Mouse (Mus musculus) erythroblast, adult 5-6 weeks (primary cell): Measurements from ENCODE around the gene Bmp5. TPM values are rescaled to one million over a fixed set of nuclear protein-coding genes. Genes with fewer than 3 reads are reported as not detected.

Source experiments
- ATAC-seq: replicated peaks from 2 replicates; pipeline ENCODE4 v1.8.0; 2016; ENCODE audit warnings: moderate number of reproducible peaks, mild to moderate bottlenecking, moderate TSS enrichment, inconsistent platforms; ENCODE audit not compliant: poor library complexity, low FRiP score, severe bottlenecking
- total RNA-seq, 2 experiments: library from RNA; stranded (forward) in 1 of 2; stranded (reverse) in 1 of 2; fragments of 150-400 nt in 1 of 2; fragments of 200-764, 138-1000 nt in 1 of 2; gene quantifications; 2 replicates each; pipeline versions ENCODE4 v1.2.3 to v1.2.4; 2015 to 2017; ENCODE audit warnings: low replicate concordance in 2 of 2

The Bmp5 gene
- total RNA-seq, 2 experiments from 2014 or later = not detected

DNA sequence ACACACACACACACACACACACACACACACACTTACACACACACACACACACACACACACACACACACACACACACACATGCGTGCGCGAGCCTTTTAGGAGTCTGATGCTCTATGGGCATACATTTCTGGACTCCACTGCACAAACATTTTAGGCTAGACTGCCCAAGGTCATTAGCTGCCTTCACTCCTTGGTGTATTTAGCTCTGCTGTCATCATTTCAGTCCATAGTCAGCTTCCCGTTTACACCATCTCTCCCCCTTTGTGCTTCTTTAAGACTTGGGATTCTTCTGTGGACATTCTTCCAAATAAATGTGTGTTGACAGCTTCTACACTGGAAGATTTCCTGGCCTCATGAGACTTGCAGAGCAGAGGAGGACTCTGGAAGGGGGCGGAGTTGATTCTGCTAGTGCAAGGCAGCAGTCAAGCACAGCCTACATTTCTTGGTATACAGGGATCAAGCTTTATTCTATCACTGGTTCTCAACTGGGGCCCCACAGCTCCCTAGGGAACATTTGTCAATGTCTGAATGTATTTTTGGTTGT is 58.1 kb downstream of the Bmp5 start:
- no peak for ATAC-seq

DNA sequence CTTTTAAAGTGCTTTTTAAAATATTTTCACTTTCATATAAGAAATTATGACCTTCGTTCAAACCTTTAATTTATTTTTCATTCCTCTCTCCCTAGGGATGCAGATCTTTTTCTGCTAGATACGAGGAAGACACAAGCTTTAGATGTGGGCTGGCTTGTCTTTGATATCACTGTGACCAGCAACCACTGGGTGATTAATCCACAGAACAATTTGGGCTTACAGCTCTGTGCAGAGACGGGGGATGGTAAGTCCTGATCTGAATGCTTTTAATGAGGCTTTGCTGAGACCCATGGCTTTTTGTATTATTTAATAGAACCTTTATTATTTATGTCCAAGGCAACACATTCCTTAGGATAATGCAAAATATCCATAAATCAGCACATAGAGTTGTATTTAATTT is 64.3 kb downstream of the Bmp5 start:
- ATAC-seq = no peak

DNA sequence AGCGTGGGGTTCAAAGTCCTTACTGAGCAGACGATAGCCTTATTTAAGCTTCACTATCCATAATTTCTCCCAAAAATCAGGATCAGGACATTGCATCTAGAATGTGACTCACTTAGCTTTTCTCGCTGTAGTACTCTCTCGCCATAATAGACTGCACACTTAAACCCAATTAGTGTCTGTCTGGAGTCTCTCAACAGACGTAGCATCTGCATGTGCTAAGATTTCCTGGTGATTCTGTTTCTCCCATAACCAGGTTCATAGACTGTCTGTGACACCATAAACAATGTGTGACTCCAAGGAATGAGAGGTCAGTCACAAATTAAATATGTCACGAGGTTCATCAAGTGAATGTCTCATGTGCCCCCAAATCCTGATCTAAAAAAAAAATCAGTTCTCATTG is 65.7 kb downstream of the Bmp5 start:
- no peak for ATAC-seq

DNA sequence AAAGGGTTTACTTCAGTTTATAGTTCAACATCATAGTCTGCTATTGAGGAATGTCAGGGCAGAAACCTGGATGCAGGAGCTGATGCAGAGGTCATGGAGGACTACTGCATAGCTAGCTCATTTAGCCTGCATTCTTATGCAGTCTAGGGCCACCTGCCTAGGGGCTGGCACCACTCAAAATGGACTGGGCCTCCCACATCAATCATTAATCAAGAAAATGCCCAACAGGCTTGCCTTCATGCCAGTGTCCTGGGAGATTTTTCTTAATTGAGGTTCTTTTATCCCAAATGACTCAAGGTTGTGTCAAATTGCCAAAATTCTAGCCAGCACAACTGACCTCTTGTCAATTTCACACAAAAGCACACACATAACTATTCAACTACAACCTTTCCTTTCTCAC is 70.8 kb downstream of the Bmp5 start:
- no peak for ATAC-seq

DNA sequence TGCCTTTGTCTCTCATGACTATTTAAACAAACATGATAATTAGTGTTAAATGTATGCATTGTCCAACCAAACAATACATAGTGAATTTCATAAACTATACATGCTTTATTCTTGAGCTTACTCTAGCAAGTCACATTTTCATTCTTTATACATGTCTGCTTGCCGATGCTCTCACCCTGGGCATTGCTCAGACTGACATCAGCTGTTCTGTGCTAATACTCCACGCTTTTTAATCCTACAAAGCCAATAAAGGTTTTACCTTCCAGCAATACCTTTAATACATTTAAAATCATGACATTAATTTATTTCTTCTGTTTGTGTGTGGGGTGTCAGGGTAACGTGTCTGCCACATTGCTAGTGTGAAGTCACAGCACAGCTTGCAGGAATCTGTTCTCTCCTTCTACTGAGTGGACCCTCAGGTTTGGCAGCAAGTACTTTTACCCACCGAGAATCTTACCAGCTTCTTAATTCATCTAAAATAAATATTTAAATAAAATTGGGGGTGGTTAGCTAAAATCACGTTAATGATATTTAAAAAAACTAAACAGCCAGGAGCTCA is 75.6 kb downstream of the Bmp5 start:
- ATAC-seq = no peak

DNA sequence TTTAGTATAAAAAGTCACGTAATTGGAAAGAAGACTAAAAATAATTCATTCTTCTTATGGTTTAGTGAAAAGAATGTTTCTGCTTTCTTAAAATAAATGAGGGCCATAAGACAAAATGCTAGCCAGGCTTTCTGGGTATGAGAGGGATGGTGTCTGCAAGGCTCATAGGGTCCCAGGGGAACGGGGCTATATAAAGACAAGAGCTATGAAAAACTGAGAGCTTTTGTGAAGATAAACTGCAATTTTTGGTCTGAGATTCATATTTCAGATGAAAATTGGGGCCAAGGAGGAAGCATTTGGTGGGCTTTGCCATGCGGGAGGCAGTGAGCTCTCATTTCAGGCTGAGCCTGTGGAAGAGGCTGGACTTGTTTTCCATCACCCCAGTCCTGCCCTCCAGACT is 83.0 kb downstream of the Bmp5 start:
- no peak for ATAC-seq

DNA sequence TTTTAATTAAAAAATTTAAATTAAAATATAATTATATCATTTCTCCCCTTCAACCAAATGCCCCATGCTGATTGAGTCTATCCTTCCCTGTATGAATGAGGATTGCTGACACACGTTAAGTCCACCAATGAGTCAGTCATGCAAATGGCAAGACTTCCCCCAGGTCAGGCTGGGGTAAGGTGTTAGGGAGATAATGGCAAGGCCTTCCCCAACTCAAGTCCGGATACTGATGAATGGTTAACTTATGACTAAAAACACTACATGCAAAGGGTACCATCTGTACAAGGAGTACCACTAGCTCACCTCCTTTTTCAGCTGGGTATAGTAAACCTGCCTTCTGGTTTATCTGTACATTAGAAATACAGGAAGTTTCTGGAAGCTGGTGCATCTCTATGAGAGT is 83.8 kb downstream of the Bmp5 start:
- ATAC-seq = no peak

DNA sequence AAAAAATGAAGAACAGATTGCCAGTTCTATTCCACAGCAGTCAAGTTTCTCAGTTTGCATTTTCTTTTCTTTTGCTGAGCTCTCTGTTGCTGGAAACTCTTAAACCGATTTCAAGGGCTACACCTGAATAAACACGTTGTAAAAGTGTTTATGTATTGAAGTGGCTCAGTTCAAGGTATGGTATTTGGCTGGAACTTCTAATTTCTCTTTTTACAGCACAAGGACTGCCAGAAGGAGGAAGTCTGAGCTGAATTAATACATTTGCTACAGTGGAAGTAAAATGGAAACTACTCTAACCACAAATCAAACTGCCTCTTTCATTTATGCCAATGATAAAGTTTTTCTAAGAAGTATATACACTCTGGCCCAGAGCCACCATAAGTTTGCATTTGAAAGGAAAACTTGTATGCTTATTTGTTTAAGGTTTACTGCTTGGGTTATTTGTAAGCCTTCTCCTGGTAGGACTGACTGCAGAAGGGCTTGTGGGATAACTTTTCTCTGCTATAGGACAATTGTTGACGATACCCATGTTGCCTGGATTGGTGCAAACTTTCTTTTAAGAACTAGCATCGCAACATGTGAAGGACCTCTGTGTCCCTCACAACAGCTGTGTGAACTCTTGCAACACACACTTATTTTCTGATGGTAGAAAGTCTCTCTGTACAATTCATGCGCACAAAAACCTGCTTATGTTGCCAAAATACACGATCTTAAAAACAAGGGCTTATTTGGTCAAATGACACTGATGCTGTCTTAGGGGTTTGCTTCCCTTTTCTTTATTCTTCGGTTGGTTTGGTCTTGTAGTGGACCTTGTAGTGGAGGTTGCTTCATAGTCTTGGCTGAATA is 95.4 kb downstream of the Bmp5 start:
- no peak for ATAC-seq

DNA sequence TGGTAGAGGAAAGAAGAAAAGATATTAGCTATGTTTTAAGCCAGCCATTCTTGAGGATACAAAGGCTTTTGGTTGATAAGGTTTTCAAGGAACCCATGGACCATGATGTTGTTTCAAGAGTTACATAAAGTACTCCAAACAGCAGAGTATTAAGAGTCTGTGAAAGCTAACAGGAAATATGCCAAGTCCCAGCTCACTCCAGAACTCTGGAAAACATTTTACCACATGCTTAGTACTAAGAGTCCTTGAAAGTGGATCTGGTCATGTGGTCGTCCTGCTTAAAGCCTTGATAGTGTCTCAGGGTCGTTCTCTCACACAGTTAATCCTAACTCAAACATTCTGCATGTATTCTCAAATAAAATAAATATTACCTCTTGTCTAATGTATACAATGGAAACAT is 101.2 kb downstream of the Bmp5 start:
- no peak for ATAC-seq

DNA sequence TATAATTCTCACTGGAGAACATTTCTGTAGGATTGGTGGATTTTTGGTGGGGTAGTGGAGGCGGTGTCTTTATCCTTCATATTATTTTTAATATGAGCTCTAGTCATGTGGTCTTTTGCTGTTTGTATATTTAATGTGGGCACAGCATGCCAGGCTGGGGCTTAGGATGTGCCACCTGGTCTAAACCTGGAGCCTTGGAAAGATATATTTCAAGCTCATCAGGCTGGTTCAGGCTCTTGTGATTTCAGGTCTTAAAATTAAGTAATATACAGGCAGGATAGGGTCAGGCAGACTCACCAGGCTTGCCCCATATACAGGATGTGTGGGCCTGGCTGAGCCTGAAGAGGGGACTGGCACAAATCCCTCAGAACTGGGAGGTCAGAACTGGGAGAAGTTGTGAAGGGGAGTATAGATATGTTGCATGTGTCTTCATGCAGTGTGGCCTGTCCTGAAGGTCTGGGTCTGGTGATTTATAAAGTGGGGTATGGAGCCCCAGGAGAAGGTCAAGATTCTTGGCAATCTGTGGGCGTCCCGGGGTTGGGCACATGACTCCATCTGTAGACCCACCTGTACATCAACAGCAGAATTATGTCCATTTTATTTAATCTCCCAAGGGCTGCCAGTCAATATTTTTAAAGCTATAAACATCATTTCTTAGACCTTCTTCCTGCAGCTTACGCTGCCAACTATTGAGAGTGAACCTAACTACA is 108.5 kb downstream of the Bmp5 start:
- ATAC-seq = no peak

DNA sequence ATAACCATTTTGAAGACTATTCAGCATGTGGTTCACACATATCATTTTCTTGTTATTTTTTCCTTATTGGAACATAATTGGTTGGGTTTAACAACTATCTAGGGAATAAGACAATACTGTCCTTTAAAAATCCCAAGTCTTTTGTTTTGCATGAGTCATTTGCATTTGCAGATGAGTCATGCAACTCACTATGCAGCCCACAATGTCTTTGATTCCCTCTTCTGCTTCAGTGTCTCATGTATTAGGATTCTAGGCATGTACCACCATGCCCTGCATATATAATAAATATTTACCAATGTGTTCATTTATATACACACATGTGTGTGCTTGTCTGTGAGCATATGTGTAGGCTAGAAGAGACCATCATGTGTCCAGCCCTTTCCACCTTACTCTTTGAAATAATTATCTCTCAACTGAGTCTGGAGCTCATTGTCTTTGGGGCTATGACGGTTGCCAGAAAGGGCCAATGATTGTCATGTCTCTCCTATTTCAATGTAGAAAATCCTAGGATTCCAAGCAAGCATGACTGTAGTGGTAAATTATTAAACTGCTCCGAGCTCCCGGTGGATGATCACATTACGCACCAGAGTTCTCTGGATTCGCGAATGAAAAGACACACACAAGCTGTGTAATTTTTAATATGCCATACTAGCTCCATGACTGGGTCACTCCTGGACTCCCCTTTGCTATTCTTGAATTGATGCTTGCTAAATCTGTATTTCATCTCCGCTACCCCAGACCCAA is 111.8 kb downstream of the Bmp5 start:
- no peak for ATAC-seq

DNA sequence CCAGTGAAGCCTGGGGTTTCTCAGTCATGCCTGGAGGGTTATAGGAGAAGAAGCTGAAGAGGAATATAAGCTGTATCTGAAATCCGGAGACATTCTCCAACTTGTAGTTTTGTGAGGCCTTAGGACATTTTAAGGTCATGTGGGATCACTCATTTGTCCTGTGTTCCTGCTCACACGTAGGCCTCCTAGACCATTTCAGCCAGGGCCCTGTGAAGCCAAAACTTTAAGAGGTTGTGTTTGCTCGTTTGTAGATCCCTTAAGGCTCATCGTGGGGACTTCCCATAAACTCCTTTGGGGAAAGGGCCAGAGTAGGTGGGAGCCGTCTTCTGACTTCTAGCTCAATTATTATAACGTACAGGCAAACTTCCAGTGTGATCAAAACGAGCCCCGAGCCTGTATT is 121.8 kb downstream of the Bmp5 start:
- no peak for ATAC-seq

DNA sequence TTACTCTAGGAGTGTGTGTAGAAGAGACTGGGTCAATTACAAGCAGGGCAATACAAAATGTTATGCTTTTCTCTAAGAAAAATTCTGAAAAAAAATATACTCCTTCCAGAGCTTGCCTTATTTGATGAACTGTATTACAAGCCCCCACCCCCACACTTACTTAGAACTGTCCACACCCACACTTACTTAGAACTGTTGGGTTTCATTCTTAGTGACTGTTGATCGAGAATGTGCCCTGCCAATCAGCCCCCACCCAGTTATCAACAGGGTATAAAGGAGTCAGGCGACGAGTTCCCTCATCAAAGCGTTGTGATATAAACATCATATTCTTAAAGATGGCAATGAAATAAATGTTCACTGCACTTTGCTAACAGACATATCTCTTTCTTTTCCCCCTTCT is 122.9 kb downstream of the Bmp5 start:
- ATAC-seq = no peak

DNA sequence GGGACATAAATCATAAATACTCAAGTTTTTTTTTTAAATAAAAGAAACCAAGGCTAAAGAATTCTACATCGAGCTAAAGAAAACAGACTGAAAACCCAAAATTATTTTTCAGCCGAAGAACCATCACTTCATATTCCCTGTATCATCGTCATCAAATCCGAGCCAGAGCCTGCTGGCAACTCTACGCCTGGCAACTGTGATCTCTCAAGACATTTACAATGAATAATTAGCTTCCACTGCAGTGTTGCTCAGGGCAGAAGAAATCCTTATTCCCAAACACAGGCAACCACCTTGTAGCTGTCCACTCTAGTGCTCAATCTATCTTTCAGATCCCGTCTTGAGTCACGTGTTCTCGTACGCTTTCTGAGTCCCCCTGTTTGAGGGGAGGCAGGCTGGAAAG is 126.1 kb downstream of the Bmp5 start:
- ATAC-seq = no peak

DNA sequence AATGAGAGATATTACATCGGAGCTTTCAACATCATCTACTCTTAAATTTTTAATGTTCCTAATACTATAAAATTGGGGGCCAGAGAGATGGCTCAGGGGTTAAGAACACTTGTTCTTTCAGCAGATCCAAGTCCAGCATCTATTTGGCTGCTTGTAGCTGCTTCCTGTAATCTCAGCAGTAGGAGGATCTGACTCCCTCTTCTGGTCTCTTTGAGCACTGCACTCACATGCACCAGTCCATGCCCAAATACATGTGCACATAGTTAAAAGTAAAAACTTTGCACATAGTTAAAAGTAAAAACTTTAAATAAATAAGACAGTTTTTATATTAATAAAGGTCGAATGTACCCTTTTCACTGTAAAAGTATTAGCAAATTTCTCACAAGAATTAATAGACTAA is 130.3 kb downstream of the Bmp5 start:
- ATAC-seq = no peak

DNA sequence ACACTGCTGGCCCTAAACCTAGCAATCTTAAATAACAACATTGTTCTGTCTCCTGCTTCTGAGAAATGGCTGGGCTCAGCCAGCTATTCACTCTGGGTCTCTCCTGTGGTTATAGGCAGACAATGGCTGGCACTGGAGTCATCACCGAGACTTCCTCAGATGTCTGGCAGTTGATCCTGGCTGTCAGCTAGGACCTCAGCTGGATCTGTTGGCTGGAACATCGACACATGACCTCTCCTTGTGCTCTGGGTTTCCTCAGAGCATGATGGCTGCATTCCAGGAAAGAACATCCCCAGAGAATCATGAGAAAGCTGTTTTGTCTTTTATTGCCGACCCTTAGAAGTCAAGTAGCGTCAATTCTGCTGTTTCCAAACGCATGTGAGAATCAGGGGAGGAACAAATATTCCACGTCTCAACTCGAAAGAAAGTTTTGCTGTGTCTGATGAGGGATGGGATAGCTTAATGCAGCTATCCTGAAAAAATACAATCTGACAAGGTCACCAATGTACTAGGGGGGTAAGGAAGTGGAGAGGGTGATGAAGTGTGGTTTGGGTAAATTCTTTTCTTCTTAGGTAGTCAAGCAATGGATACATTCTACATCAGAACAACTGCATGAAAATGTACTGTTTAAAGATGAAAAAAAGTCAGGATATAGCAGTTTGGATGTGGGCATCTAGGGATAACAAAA is 135.1 kb downstream of the Bmp5 start:
- no peak for ATAC-seq

DNA sequence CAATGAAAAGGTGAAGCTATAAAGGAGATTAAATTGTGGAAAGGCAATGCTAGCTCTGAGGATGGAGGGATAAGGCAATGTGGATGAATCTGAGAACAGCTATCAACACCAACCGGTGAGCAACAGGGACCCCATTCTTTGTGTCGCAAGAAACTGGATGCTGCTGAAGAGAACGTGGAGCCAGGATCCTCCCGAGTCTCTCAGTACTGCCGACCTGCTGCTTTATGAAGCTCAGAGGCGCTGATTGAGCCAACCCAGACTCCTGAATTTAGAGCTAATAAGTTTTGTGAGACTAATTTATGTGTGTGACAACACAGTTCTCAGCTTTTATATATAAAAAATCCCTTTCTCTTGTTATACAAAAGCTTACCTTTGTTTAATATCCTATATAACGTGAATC is 136.4 kb downstream of the Bmp5 start:
- no peak for ATAC-seq

DNA sequence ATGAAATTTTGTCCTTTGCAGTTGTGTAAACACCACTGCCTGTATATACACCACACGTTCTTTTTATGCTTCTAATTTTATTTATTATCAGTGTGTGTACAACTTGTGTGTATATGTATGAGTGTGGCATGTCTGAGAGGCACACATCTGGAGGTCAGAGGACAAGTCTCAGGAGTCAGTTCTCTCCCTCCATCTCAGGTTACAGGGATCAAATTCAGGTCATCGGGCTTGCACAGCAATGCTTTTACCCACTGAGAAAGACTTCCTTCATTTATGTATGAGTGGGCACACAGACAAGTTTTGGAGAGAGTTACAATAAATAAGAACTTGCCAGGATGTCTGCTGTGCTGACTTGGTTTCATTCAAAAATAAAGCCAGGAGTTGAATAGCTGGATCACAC is 140.9 kb downstream of the Bmp5 start:
- no peak for ATAC-seq

DNA sequence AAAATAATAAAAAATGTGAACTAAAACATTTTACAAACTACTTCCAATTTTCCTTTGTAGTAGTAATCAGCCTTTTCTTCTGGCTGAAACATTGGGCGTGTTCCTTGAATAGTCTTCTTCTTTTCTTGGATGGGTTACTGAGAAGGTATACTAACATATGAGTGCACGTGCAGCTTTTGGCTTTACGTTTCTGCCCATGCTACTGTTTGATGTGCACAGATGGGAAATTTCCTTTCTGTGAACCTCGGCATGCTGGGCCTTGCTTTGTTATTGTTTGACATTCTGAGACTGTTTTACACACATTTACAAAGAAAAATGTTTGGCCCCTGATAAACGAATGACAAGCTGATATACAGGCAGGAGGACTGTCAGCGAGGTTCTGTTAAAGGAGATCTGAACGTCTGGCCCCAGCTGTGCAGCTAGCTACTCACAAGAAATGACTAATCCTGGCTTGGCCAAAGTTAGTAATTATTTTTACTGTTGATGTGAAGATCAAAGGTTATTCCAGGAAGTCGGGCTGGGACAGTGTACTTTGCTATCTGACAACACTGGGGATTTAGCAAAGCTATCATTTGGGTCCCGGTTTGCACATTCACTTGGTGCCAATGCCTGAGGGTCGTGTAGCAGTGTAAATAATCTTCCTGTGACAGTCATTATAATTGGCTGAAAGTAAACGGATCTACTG is 152.2 kb downstream of the Bmp5 start:
- no peak for ATAC-seq
